Mouse (Mus musculus): ENCODE results near the gene Lrrfip1.

Lrrfip1 gene

GRCm38 (mm10) chr1:91056416-91056815, 57.9 kb downstream of the Lrrfip1 start:
- DNase-seq (ENCODE audit: low read depth) = no peak

DNA sequence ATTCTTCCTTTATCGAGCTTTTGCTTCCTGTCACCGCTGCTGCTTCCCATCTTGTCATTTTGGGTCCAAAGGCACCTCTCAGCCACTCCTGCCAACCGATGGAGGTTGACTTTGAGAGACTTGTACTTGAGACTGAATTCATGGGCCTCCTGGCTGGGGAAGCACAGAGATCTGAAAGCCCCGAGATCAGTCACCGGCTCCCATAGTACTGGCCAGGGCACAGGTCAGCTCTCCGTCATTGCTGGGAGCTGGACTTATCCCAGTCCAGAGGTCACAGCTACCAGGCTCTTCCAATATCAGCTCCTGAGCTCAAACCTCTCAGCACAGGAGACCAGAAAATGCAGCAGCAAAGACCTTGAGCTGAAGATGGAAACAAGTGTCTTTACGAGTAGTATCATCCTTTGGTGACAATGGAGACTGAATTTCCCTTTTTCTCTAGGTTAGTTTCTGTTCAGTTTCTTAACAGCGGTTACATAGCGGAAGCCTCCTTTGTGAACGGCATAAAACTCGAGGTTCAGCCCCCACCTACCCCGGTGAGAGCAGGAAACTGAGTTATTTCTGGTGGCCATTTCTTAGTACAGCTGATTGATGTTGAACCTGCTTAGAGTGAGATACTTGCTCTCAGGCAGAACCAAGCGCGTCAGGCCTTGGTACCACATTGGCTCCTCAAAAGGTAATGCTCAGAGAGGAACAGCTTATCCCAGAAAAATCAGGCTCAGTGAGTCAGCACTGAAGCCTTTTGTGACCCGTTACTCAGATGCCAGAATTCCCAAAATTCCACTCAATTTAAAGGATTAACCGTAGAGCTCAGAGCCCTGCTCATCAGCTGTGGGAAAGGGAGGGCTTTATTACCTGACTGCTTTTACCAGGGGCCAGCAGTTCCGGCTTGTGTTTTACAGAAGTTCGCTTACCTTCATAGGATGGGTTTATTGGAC, 59.0 kb downstream of the Lrrfip1 start:
- no peak for DNase-seq (ENCODE audit: low read depth)

- no peak for DNase-seq (ENCODE audit: low read depth)
Measured at GRCm38 (mm10) chr1:91058251-91058650, 59.7 kb downstream of the Lrrfip1 start.

GRCm38 (mm10) chr1:91059792-91060604, 61.5 kb downstream of the Lrrfip1 start:
- no peak for DNase-seq (ENCODE audit: low read depth)

GRCm38 (mm10) chr1:91061105-91061504, 62.6 kb downstream of the Lrrfip1 start:
- no peak for DNase-seq (ENCODE audit: low read depth)

- no peak for DNase-seq (ENCODE audit: low read depth)
Measured at GRCm38 (mm10) chr1:91062363-91062762, 63.8 kb downstream of the Lrrfip1 start.

DNA sequence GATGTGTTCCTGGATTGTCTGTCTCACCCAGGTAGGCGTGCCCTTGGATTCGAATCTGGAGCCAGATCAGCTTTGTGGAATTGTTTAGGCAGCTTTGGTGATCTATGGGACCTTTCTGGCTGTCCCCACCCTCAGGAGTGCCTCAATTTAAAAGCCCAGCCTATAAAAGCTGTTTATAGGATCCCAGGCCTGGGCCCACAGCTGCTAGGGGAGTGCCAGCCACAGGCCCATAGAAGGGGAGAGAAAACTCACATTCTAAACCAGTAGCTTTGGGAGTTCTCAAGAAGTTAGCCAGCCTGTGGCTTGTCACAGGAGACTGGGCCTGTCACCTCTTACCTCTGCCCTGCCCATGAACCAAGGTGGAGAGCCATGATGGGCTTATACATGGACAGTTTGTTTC, 65.5 kb downstream of the Lrrfip1 start:
- no peak for DNase-seq (ENCODE audit: low read depth)

DNA sequence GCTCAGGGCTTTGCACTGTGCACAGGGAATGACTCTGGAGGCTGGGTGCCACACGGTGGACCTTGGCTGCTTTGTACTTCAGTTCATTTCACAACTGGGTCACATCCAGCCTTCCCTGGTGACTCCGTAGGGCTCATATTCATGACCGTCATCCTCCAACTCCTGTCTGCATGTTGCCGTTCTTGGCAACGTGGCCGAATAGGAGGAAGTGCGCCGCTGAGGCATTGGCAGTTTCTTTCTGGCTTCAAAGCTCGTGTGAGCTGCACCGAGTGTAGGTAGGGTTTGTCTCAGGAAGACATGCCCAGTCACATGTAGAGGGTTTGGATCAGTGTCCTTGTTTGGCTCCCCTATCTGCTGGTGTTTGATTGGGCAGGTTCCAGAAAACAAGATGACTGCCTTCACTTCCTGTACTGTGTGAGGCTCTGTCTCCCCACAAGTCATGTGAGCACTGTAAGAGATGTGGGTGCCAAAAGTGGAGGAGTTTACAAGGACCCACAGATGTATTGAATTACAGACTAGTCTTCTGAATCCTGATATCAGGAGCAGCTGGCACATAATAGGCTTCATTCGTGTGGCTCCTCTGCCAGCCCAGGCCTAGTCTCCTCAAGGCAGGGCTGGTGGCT, 66.5 kb downstream of the Lrrfip1 start:
- no peak for DNase-seq (ENCODE audit: low read depth)

GRCm38 (mm10) chr1:91066061-91066460, 67.5 kb downstream of the Lrrfip1 start:
- no peak for DNase-seq (ENCODE audit: low read depth)

DNA sequence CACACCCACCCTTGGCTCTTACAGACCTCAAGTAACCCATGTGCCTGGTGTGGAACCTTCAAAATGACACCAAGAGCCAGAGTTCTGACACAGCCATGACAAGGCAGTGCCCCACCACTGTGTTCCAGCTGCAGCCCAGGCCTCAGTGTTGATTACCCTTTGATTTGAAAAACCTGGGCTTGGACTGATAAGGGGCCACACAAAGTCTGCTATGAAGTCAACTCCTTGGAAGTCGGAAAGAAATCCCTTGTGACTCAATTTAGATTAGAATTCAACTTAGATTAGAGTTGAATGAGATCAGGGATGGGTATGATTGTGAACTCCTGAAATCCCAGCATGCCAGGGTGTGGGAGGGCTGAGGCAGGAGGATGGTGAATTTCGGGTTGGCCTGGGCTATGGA, 68.1 kb downstream of the Lrrfip1 start:
- no peak for DNase-seq (ENCODE audit: low read depth)

- DNase-seq (ENCODE audit: low read depth) = no peak
Measured at GRCm38 (mm10) chr1:91067716-91068115, 69.2 kb downstream of the Lrrfip1 start.

DNA sequence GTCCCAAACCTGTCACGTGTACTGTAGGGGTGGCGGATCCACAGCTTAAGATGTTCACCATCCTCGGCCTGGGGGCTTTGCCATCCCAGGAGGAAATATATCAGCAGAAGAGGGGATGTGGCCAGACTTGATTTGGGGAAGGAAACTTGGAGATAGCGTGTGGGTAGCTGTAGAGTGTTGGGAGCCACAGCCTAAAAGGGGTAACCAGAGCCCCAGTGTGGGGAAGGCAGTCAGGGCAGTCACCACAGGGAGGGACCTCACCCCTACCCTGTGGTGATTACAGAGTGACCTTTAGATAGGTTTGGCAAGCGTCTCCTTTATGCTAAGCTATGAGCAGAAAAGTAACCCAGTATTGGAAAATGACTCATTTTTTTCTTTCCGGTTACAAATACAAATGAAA, 71.0 kb downstream of the Lrrfip1 start:
- DNase-seq (ENCODE audit: low read depth) = no peak

GRCm38 (mm10) chr1:91070547-91070946, 72.0 kb downstream of the Lrrfip1 start:
- DNase-seq (ENCODE audit: low read depth) = no peak

GRCm38 (mm10) chr1:91071671-91072290, 73.2 kb downstream of the Lrrfip1 start:
- DNase-seq (ENCODE audit: low read depth) = no peak

- DNase-seq (ENCODE audit: low read depth) = no peak
Measured at GRCm38 (mm10) chr1:91076946-91077345, 78.4 kb downstream of the Lrrfip1 start.

DNA sequence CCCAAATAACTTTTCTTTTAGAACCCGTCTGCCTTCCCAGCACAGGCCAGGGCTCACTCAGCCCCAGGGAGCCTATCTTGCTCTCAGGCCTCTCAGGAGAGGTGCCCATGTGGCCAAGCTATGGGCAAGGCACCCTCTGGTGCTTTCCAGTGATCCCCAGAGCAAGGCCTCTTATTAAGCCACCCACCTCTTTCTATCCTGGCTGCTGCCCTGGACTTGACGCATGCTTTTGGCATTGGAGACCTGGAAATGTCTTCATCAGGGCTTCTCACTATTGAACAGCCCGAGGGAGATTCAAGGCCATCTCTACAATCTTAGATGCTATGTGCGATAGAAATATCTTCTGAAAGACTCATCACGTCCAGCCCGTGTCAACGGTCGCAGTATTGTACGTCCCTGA, 78.9 kb downstream of the Lrrfip1 start:
- DNase-seq (ENCODE audit: low read depth) = no peak

- no peak for DNase-seq (ENCODE audit: low read depth)
Measured at GRCm38 (mm10) chr1:91077980-91078379, 79.4 kb downstream of the Lrrfip1 start.

DNA sequence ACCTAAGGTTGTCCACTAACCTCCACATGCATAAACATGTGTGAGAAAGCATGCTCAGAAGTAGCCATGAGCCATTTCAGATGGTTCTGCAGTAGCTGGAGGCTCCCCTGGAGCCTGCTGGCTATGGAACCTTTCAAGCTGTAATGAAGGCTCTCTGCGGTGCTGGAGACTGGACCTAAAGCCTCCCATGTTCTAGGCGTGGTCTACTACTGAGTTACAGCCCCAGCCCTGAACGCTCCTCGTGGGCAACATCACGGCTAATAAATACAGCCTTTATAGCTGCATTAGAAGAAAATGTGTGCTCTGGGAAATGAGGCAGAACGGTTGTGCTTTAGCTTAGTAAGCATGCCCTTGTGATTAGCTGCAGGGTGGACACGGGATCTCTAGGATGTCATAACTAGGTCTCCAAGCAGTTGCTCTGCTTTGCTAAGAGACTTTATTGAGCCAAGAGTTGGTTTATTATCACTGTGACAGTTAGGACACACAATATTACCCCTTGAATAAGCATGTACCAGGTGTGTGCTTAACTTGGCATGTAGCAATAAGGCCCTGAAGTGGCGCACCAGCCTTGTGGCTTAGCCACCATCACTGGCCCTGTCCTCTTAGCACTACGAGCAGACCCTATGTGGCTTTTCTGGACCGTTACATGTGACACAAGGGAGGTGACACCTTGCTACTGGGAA, 81.3 kb downstream of the Lrrfip1 start:
- DNase-seq (ENCODE audit: low read depth) = peak; percentile 43

DNA sequence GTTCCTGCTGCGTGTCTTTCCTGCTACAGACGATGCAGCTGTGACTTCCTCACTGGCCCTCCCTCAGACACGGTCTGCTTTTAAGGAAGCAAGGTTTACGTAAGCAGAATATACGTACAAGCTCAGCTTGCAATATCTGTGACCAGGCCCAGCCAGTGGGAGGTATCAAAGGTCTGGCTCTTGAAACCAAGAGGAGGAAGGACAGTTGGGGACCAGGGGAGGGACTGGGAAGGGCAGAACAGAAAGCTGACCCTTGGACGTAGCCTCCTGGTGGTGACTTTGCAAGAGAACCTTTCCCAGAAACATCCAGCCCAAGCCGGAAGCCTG, 81.8 kb downstream of the Lrrfip1 start:
- no peak for DNase-seq (ENCODE audit: low read depth)

GRCm38 (mm10) chr1:91084374-91084773, 85.8 kb downstream of the Lrrfip1 start:
- DNase-seq (ENCODE audit: low read depth) = no peak

DNA sequence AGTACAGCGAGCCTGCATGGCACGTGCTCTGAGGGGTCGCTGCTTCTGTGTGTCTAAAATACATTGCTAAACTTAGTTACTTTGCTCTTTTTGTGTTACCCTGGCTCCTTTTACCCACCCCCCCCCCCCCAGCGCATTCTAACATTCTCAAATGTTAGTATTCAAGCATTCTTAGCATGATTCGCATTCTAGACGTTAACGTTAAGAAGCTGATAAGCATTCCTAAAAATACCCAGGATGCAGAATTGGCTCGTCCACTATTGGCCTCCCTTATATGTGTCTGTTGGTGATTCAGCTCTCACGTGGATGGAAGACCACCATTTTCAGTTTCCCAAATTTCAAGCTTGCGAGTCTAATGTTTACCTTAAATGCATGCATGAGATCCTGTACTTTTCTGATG, 86.5 kb downstream of the Lrrfip1 start:
- DNase-seq (ENCODE audit: low read depth) = no peak

- no peak for DNase-seq (ENCODE audit: low read depth)
Measured at GRCm38 (mm10) chr1:91085686-91086085, 87.1 kb downstream of the Lrrfip1 start.

Measured in c-Kit-positive CD71-negative TER-119-negative erythroid progenitor cells, embryonic 14.5 days (primary cell).